Mouse (Mus musculus): Measurements from ENCODE around the gene Clpp. TPM values are rescaled to one million over a fixed set of nuclear protein-coding genes. Genes with fewer than 3 reads are reported as not detected.

The Clpp gene
- polyA plus RNA-seq, 1 experiment from 2014 or later, result 20.0 TPM

DNA sequence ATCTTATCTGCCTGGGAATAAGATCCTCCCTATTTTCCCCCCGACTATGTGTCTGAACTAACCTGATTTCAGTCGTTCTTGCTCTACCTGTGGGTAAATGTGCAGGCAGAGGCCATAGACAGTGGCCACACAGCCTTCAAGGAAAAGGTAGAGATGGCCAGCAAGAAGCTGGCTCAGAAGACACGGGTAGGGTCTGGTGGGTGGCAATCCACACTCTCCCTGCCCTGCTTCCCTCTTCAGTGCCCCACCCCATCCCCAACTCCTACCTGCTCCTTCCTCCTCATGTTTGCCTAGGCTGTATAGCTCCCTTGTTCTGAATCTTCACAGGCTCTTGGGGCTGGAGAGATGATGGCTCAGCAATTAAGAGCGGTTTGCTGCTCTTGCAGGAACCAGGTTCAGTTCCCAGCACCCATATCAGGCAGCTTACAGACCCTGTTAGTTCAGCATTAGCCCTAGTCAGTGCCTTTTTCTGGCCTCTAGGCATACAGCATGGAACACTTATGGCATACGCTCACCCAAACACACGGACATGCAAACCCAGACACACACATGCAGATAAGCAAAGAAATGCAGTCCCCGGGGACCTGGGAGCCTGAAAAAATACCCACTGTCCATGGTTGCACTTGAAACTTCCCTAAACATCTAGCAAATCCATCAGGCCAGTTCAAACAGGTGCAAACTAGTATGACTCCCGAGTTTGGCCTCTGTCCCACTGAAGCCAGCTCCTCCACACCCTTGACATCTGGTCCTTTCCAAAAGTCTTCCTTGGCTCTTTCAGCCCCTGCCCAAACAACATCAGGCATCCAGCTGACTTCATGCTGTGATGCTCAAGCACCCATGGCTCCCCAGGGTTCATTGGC lies 13.3 kb upstream of the Clpp start:
- no peaks in the 10 kb centered on the region for H3K36me3 ChIP-seq (ENCODE audit: inconsistent target)
- 91% methylated on average over 8 of the region's 8 CpGs for WGBS (ENCODE audit: missing documents)

DNA sequence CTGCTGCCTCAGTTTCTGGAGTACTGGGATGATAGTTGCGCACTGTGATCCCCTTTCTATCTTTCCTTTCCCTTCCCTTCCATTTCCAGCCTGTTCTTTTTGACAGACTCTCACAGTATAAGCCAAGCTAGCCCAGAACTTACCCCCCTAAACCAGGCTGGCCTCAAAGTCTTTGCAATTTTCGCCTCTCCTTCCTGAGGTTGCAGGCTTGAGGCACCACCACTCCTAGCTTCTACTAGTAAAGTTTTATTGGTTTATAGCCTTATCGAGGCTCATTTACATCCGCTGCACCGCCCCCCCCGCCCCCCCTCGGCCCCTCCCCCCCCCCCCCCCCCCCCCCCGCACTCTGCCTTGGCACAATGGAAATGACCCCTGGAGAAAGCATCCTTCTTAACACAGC lies 10.6 kb upstream of the Clpp start:
- H3K36me3 ChIP-seq (ENCODE audit: inconsistent target), result no peaks in the 10 kb centered on the region
- 55% methylated on average over 3 of the region's 8 CpGs for WGBS (ENCODE audit: missing documents)
- no peaks in the 10 kb centered on the region for H3K79me2 ChIP-seq (ENCODE audit: inconsistent target)
- no peak overlapping the region for H3K4me3 ChIP-seq (ENCODE audit: inconsistent target)
- no peak overlapping the region for H3K27ac ChIP-seq

More for the DNA sequence above, 13.3 kb upstream of the Clpp start:
- H3K79me2 ChIP-seq (ENCODE audit: inconsistent target), result no peaks in the 10 kb centered on the region
- H3K27ac ChIP-seq, result no peak overlapping the region
- no peak overlapping the region for H3K4me3 ChIP-seq (ENCODE audit: inconsistent target)

DNA sequence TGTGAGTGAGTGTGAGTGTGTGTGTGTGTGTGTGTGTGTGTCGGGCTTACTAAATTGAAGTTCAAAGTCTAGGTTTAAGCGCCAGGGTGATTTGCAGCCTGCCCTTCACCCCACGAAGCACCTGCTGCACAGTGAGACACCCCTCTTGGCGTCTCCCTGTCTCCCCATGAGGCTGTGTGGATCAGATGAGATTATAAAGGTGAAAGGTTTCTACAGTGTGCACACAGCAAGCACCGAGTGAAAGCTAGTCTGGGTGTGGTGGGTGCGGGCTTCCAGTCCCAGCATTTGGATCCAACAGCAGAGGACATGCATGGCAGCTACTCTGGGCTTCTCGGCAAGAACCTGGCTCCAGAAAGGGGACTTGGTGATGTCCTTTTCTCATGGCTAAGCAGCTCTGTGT lies 9.1 kb upstream of the Clpp start:
- H3K79me2 ChIP-seq (ENCODE audit: inconsistent target), result no peaks in the 10 kb centered on the region
- 85% methylated on average over 7 of the region's 7 CpGs for WGBS (ENCODE audit: missing documents)
- no peak overlapping the region for H3K4me3 ChIP-seq (ENCODE audit: inconsistent target)
- H3K36me3 ChIP-seq (ENCODE audit: inconsistent target), result no peaks in the 10 kb centered on the region
- no peak overlapping the region for H3K27ac ChIP-seq

DNA sequence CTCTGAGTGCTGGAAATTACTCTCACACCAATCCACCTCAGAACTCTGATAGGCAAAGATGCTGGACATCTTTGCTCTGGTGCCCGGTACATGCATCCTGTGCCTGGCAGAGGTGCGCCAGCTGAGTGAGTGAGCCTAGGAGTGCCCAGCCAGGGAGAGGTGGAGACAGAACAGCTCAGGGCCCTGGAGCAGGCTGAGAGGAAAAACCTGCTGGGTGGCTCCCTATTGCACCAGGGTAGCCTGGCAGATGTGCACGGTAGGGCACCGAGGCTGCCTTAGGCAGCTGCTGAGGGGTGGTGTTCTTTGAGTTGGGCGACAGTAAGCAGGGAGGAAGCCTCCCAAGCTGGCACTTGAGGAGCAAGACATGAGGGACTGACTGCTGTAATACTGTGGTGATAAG lies 8.1 kb upstream of the Clpp start, which contains the start of gene Acer1:
Gene Acer1 (minus strand): TSS at position 114 of the 400 bp plus-strand sequence.
- 95% methylated on average over 5 of the region's 5 CpGs for WGBS (ENCODE audit: missing documents)
- Histone ChIP-seq H3K36me3 (ENCODE audit: inconsistent target) (no peaks in the 10 kb centered on the region), H3K4me3 (ENCODE audit: inconsistent target) (no peak within 1 kb of the TSS), H3K27ac (no peak within 1 kb of the TSS), H3K79me2 (ENCODE audit: inconsistent target) (no peaks in the 10 kb centered on the region)

DNA sequence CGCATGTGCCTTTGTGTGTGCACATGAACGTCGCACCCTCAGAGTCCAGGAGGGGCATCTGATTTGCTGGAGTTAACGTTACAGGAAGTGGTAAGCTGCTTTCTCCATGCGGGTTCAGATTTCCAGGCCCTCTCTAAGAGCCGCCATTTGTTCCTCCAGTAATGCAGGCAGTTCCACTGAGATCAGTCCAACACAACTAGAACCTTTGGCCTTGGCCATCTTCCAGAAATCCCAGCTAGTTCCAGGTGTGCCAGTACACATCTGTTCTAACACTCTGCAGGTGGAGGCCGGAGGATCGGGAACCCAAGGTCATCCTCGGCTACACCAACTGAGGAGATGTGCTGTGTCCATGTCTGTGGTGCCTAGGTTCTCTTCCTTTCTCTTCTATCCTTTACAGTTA lies 5.2 kb upstream of the Clpp start:
- no peaks in the 10 kb centered on the region for H3K36me3 ChIP-seq (ENCODE audit: inconsistent target)
- WGBS (ENCODE audit: missing documents), result 77% methylated on average over 9 of the region's 9 CpGs
- H3K4me3 ChIP-seq (ENCODE audit: inconsistent target), result no peak overlapping the region
- no peaks in the 10 kb centered on the region for H3K79me2 ChIP-seq (ENCODE audit: inconsistent target)
- H3K27ac ChIP-seq, result no peak overlapping the region

DNA sequence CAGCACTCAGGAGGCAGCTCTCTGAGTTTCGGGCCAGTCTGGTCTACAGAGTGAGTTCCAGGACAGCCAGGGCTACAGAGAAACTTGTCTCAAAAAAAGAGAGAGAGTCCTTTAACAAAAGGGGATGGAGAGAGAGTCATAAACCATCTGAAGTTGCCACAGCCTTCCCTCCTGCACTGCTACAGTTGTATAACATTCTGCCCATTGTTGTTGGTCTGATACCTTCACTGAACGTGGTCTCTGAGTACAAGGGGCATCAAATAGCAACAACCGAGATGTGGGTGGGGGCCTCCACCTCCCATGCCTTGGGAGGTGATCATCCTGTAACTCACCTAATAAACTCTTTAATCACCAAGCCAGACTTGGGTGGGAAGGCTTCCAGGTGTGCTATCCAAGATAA lies 4.4 kb upstream of the Clpp start:
- peaks cover 5% of the 10 kb centered on the region for H3K79me2 ChIP-seq (ENCODE audit: inconsistent target)
- no peak overlapping the region for H3K27ac ChIP-seq
- no peaks in the 10 kb centered on the region for H3K36me3 ChIP-seq (ENCODE audit: inconsistent target)
- H3K4me3 ChIP-seq (ENCODE audit: inconsistent target), result no peak overlapping the region
- 88% methylated on average over 3 of the region's 3 CpGs for WGBS (ENCODE audit: missing documents)

DNA sequence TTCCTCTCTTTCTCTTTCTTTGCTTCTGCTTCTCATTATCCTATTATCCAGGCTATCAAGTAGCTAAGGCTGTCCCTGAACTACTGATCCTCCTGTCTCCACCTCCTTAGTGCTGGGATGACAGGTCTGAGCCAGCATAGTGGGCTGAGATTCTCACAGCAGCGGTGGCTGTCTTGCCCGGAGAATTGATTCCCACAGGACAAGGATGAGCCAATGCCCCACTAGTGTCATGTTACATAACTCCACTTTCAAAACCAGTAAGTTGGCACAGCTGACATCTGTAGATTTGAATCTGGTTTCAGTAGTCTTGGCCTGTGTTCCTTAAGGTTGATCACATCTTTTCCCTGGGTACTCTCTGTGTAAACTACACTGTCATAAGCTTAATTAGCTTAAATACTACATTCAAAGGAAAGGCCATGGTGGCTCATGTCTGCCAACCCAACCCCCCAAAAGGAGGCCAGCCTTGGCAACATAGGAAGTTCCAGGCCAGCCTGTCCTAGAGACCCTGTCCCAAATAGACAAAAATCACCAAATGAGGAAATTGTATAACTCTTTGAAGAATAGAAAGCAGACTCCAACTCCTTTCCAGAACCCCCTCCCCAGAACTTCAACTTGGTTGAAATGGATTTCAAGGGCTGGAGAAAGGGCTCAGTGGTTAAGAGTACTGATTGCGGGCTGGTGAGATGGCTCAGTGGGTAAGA lies 3.9 kb upstream of the Clpp start:
- H3K79me2 ChIP-seq (ENCODE audit: inconsistent target), result peaks cover 11% of the 10 kb centered on the region
- no peaks in the 10 kb centered on the region for H3K36me3 ChIP-seq (ENCODE audit: inconsistent target)
- no peak overlapping the region for H3K4me3 ChIP-seq (ENCODE audit: inconsistent target)
- WGBS (ENCODE audit: missing documents), result 80% methylated on average over 3 of the region's 3 CpGs
- no peak overlapping the region for H3K27ac ChIP-seq

DNA sequence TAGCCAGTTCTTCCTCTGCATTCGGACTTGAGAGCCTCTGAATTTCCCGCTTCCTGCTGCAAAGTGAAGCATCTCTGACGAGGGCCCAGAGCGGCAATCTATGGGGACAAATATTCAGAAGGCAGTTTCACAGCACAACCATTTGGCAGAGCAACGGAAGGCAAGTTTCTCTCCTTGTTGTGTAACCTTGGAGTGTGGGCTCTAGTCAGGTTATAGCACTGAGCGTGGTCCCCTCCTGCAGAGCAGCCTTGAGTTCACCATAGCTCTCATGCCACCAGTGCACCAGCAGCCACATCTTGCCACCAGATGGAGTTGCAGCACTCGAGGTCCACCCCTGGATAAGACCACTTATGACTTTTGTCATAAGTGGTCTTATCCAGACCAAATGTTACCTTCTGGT lies 1.7 kb upstream of the Clpp start:
- H3K79me2 ChIP-seq (ENCODE audit: inconsistent target), result peaks cover 17% of the 10 kb centered on the region
- H3K27ac ChIP-seq, result no peak overlapping the region
- 78% methylated on average over 7 of the region's 7 CpGs for WGBS (ENCODE audit: missing documents)
- peaks cover 10% of the 10 kb centered on the region; the same call in 1 of the 2 replicates for H3K36me3 ChIP-seq (ENCODE audit: inconsistent target)
- H3K4me3 ChIP-seq (ENCODE audit: inconsistent target), result no peak overlapping the region

DNA sequence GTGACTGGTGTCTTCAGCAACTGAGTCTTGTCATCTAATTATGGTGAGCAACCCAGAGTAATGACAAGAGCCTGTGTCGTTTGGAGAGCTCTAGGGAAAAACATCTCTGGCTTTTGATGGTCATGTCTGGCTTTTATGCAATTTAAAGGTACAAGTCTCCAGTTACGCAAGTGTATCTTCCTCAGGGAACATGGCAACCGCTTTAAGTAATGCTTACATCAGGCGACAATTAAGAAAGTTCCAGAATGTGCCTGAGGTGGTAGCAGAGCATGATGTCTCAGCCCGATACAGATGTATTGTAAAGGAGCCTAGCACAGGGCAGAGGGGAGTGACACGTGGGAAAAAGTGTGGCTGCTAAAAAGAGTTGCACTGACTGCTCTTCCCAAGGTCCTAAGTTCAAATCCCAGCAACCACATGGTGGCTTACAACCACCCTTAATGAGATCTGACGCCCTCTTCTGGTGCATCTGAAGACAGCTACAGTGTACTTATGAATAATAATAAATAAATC lies 1.1 kb upstream of the Clpp start:
- H3K36me3 ChIP-seq (ENCODE audit: inconsistent target), result peaks cover 15% of the 10 kb centered on the region; the same call in 1 of the 2 replicates
- H3K4me3 ChIP-seq (ENCODE audit: inconsistent target), result peak overlapping the region; percentile 91
- H3K27ac ChIP-seq, result no peak overlapping the region
- WGBS (ENCODE audit: missing documents), result 63% methylated on average over 7 of the region's 7 CpGs
- H3K79me2 ChIP-seq (ENCODE audit: inconsistent target), result peaks cover 17% of the 10 kb centered on the region

DNA sequence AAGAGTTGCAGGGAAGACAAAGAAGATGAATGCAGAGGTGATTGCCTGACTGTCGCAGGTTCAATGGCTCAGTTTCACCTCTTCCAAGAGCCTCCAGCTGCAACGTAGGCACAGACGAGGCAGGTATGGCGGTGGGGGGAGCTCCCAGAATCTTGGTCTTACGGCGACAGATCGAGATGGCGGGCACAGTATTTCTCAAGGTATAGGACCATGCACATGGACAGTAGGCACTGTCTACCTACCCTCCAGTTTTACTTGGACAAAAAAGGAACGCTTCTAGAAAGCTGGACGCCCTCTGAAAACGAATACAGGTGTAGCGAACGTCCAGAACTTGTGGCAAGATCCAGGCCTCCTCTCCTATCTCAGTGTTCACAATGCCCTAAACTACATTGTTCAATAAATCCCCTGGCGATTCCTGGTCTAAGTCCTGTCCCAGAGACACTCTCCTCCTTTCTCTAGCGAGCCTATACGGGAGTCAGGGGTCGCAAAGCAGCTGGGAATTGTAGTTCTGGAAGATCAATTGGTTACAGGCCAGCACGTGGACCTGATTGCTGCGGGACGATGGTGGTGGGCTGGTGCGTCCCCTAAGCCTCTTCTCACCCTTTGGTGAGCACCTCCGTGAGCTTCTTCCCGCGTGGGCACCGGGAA lies 514 bp upstream of the Clpp start:
- Histone ChIP-seq H3K4me3 (ENCODE audit: inconsistent target) (peak overlapping the region; percentile 91), H3K27ac (peak overlapping the region; percentile 58)
- WGBS (ENCODE audit: missing documents), result 1% methylated on average over 25 of the region's 25 CpGs

DNA sequence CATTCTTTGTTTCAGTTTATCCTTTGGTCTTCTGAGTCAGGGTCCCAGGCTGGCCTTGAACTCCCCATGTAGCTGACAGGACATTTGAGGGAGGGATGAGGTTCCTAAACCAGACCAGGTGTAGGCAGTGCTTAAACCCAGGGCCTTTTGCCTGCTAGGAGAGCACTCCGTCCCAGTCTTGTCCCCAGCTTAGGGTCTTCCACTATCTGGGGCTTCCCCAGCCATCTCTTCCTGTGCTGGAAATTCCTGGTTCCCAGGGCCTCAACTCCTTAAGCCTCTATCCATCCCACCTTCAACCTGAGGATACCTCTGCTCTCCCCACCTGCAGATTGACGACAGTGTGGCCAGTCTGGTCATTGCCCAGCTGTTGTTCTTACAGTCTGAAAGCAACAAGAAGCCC lies 861 bp downstream of the Clpp start:
- H3K36me3 ChIP-seq (ENCODE audit: inconsistent target), result peaks cover 32% of the 10 kb centered on the region; the same call in 1 of the 2 replicates
- WGBS (ENCODE audit: missing documents), result 100% methylated on average over 2 of the region's 2 CpGs
- H3K27ac ChIP-seq, result no peak overlapping the region
- H3K4me3 ChIP-seq (ENCODE audit: inconsistent target), result peak overlapping the region; percentile 91
- peaks cover 17% of the 10 kb centered on the region for H3K79me2 ChIP-seq (ENCODE audit: inconsistent target)

More for the DNA sequence above, 514 bp upstream of the Clpp start:
- H3K79me2 ChIP-seq (ENCODE audit: inconsistent target), result peaks cover 17% of the 10 kb centered on the region
- peaks cover 20% of the 10 kb centered on the region; the same call in 1 of the 2 replicates for H3K36me3 ChIP-seq (ENCODE audit: inconsistent target)

DNA sequence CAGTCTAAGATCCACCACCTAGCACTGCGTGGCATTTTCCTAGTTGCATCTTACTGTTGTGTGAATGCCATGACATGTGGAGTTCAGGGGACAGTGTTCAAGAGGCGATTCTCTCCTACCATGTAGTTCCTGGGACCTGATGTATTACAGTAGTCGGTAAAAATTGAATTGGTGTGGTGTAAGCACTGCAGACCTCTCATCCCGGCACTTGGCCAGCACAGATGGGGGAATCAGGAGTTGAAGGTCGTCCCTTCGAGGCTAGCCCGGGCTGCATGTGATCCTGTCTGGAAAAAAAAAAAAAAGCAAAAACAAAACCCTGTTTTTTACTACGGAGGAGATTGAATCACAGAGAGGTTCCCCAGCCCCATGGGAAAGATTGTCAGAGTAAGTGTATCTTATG lies 4.9 kb downstream of the Clpp start:
- H3K36me3 ChIP-seq (ENCODE audit: inconsistent target), result peaks cover 38% of the 10 kb centered on the region; the same call in 1 of the 2 replicates

DNA sequence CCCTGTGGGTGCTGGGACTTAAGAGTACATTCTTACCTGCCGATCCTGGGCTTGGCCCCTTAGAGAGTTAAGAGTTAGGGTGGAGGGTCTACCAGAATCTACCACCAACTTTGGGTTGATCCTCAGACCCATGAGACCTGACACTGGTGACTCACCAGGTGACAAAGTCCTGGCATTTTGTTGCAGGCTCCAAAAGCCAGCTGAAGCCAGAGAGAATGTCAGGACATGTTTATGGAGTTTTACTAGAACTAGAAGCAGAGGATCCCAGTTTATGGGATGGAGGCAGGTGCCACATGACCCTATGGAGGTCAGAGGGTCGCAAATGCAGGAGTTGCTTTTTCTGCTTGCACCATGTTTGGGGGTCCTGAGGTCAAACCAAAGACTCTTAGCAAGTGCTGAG lies 6.4 kb downstream of the Clpp start:
- peaks cover 4% of the 10 kb centered on the region; the same call in 1 of the 2 replicates for H3K79me2 ChIP-seq (ENCODE audit: inconsistent target)
- WGBS (ENCODE audit: missing documents), result 74% methylated on average over 2 of the region's 2 CpGs
- no peak overlapping the region for H3K27ac ChIP-seq
- peaks cover 38% of the 10 kb centered on the region; the same call in 1 of the 2 replicates for H3K36me3 ChIP-seq (ENCODE audit: inconsistent target)
- H3K4me3 ChIP-seq (ENCODE audit: inconsistent target), result no peak overlapping the region

More for the DNA sequence above, 4.9 kb downstream of the Clpp start:
- H3K79me2 ChIP-seq (ENCODE audit: inconsistent target), result peaks cover 17% of the 10 kb centered on the region
- no peak overlapping the region for H3K27ac ChIP-seq
- WGBS (ENCODE audit: missing documents), result 94% methylated on average over 8 of the region's 8 CpGs
- no peak overlapping the region for H3K4me3 ChIP-seq (ENCODE audit: inconsistent target)

DNA sequence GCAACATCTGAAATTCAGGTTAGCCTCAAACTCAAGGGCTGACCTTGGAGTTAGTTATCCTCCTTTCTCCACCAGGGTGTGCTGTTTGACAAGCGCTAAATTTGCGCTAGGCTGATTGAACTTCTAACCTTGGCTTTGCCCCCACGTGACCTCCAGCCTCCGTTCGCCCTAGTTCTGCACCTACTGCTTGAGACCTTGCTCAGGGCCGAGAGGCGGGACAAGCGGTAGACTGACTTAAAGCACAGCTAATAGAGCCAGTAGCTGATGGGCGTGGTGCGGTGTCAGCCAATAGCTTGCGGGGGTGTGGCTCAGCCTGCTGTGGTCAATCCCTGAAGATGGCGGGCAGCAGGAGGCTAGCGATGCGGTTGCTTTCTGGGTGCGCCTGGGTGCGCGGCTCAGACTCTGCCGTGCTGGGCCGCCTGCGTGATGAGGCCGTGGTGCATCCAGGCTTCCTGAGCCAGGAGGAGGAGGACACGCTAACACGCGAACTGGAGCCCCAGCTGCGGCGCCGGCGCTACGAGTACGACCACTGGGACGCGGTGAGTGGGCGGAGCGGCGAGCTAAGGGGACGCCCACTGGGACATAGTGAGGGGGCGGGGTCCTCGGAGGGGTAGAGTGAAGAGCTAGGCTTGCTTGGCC lies 7.0 kb downstream of the Clpp start, which contains the start of gene Alkbh7:
Gene Alkbh7 (plus strand): TSS at position 311 of the 639 bp plus-strand sequence.
- Histone ChIP-seq H3K36me3 (ENCODE audit: inconsistent target) (peaks cover 38% of the 10 kb centered on the region; the same call in 1 of the 2 replicates), H3K4me3 (ENCODE audit: inconsistent target) (peak within 1 kb of the TSS; percentile 48), H3K27ac (no peak within 1 kb of the TSS), H3K79me2 (ENCODE audit: inconsistent target) (no peaks in the 10 kb centered on the region)
- WGBS (ENCODE audit: missing documents), result under 1% methylated on average over 38 of the region's 38 CpGs

All from macrophage (primary cell).